Mouse (Mus musculus): ENCODE data around the gene Crb1. TPM values are rescaled to one million over a fixed set of nuclear protein-coding genes. Genes with fewer than 3 reads are reported as not detected.
A peak's percentile ranks its signal among the peaks of the same experiment; 100 is the strongest.
"Not testable (repeated sequence)": the region's sequence is repeated elsewhere in the genome, so short reads cannot be mapped to it uniquely, and the experiment has no call there.

Gene Crb1
- 3.5 and 4.0 TPM in 2 replicates for polyA plus RNA-seq (2016; fragmentation: Nextera tagmentation; extraction: Ambion mirVana)

GRCm38 (mm10) chr1:139376638-139377286 is at the start of gene Crb1:
Gene Crb1, minus strand, starts transcription at chr1:139377100.
- H3K4me2 ChIP-seq (replicated peaks): peak within 1 kb of the TSS; percentile 45
- peak; percentile 70 for ATAC-seq (ENCODE audit: low FRiP score, low read depth)
- WGBS: 11% methylated on average over 5 of the region's 5 CpGs
- H3K27ac ChIP-seq (replicated peaks): peak within 1 kb of the TSS; percentile 63
- no peaks in the 10 kb centered on the region for H3K9me3 ChIP-seq
- H3K9ac ChIP-seq (replicated peaks): 0 out of 2 replicates have a peak within 1 kb of the TSS, but pooled peaks have one; percentile 4
- peak within 1 kb of the TSS; percentile 30 for H3K4me3 ChIP-seq
- peaks cover 18% of the 10 kb centered on the region for H3K4me1 ChIP-seq
- no peaks in the 10 kb centered on the region for H3K36me3 ChIP-seq
- H3K27me3 ChIP-seq: peaks cover 7% of the 10 kb centered on the region; the same call in 1 of the 2 replicates

- Histone ChIP-seq H3K9me3 (no peaks in the 10 kb centered on the region), H3K4me1 (peaks cover 36% of the 10 kb centered on the region), H3K4me3 (peak overlapping the region; percentile 41), H3K4me2 (replicated peaks) (peak overlapping the region; percentile 63), H3K9ac (replicated peaks) (peak overlapping the region; percentile 44; the same call in 1 of the 2 replicates), H3K27ac (replicated peaks) (0 out of 2 replicates have a peak overlapping the region, but pooled peaks have one; percentile 39), H3K36me3 (peaks cover 10% of the 10 kb centered on the region), H3K27me3 (no peaks in the 10 kb centered on the region)
- WGBS: 34% methylated on average over 3 of the region's 3 CpGs
- ATAC-seq (ENCODE audit: low FRiP score, low read depth): no peak
Observed at GRCm38 (mm10) chr1:139425006-139425405, 48.1 kb upstream of the Crb1 start.

GRCm38 (mm10) chr1:139423931-139424330 is 47.0 kb upstream of the Crb1 start:
- Histone ChIP-seq H3K4me1 (peaks cover 36% of the 10 kb centered on the region), H3K27ac (replicated peaks) (no peak overlapping the region), H3K36me3 (peaks cover 4% of the 10 kb centered on the region), H3K27me3 (no peaks in the 10 kb centered on the region), H3K4me3 (peak overlapping the region; percentile 87), H3K9ac (replicated peaks) (peak overlapping the region; percentile 94), H3K4me2 (replicated peaks) (peak overlapping the region; percentile 72), H3K9me3 (no peaks in the 10 kb centered on the region)
- 65% methylated on average over 10 of the region's 10 CpGs for WGBS
- ATAC-seq (ENCODE audit: low FRiP score, low read depth): no peak

GRCm38 (mm10) chr1:139422941-139423340 is 46.0 kb upstream of the Crb1 start:
- peak overlapping the region; percentile 94 for H3K27ac ChIP-seq (replicated peaks)
- no peak for ATAC-seq (ENCODE audit: low FRiP score, low read depth)
- no peaks in the 10 kb centered on the region for H3K27me3 ChIP-seq
- peaks cover 36% of the 10 kb centered on the region for H3K4me1 ChIP-seq
- 34% methylated on average over 10 of the region's 10 CpGs for WGBS
- H3K9ac ChIP-seq (replicated peaks): peak overlapping the region; percentile 94
- no peaks in the 10 kb centered on the region for H3K9me3 ChIP-seq
- H3K36me3 ChIP-seq: 0 out of 2 replicates have a peak, but pooled peaks cover 3% of the 10 kb centered on the region
- H3K4me3 ChIP-seq: peak overlapping the region; percentile 87
- peak overlapping the region; percentile 72 for H3K4me2 ChIP-seq (replicated peaks)

GRCm38 (mm10) chr1:139421875-139422791 is 45.2 kb upstream of the Crb1 start, which contains the start of gene Zbtb41:
Gene Zbtb41, plus strand, starts transcription at chr1:139422288.
- H3K4me2 ChIP-seq (replicated peaks): peak within 1 kb of the TSS; percentile 72
- under 1% methylated on average over 61 of the region's 88 CpGs for WGBS

GRCm38 (mm10) chr1:139421521-139421874 is 44.6 kb upstream of the Crb1 start:
- Histone ChIP-seq H3K9me3 (no peaks in the 10 kb centered on the region), H3K4me3 (peak overlapping the region; percentile 87), H3K9ac (replicated peaks) (peak overlapping the region; percentile 94; the same call in 1 of the 2 replicates), H3K4me1 (peaks cover 31% of the 10 kb centered on the region), H3K27ac (replicated peaks) (peak overlapping the region; percentile 94; the same call in 1 of the 2 replicates), H3K36me3 (0 out of 2 replicates have a peak, but pooled peaks cover 3% of the 10 kb centered on the region), H3K4me2 (replicated peaks) (peak overlapping the region; percentile 72), H3K27me3 (no peaks in the 10 kb centered on the region)
- ATAC-seq (ENCODE audit: low FRiP score, low read depth): peak; percentile 14; the same call in 1 of the 2 replicates
- 6% methylated on average over 8 of the region's 8 CpGs for WGBS

More at GRCm38 (mm10) chr1:139421875-139422791, 45.2 kb upstream of the Crb1 start, which contains the start of gene Zbtb41:
- Histone ChIP-seq H3K9me3 (no peaks in the 10 kb centered on the region), H3K36me3 (0 out of 2 replicates have a peak, but pooled peaks cover 3% of the 10 kb centered on the region), H3K9ac (replicated peaks) (peak within 1 kb of the TSS; percentile 94), H3K27ac (replicated peaks) (peak within 1 kb of the TSS; percentile 94), H3K4me3 (peak within 1 kb of the TSS; percentile 87), H3K4me1 (peaks cover 35% of the 10 kb centered on the region), H3K27me3 (no peaks in the 10 kb centered on the region)
- ATAC-seq (ENCODE audit: low FRiP score, low read depth): peak; percentile 94

- H3K36me3 ChIP-seq: no peaks in the 10 kb centered on the region
- no peak overlapping the region for H3K27ac ChIP-seq (replicated peaks)
- no peaks in the 10 kb centered on the region for H3K27me3 ChIP-seq
- H3K9me3 ChIP-seq: no peaks in the 10 kb centered on the region
- no peak overlapping the region for H3K4me2 ChIP-seq (replicated peaks)
- no peak for ATAC-seq (ENCODE audit: low FRiP score, low read depth)
- H3K4me3 ChIP-seq: no peak overlapping the region
- 92% methylated on average over 3 of the region's 3 CpGs for WGBS
- H3K4me1 ChIP-seq: no peaks in the 10 kb centered on the region
- H3K9ac ChIP-seq (replicated peaks): no peak overlapping the region
Observed at GRCm38 (mm10) chr1:139413465-139413864, 36.6 kb upstream of the Crb1 start.

- not testable (repeated sequence) for H3K27me3 ChIP-seq; H3K4me3 ChIP-seq; H3K27ac ChIP-seq (replicated peaks); H3K9me3 ChIP-seq; H3K4me2 ChIP-seq (replicated peaks); H3K4me1 ChIP-seq; H3K36me3 ChIP-seq; H3K9ac ChIP-seq (replicated peaks); ATAC-seq (ENCODE audit: low FRiP score, low read depth)
- WGBS: 83% methylated on average over 2 of the region's 2 CpGs
Observed at GRCm38 (mm10) chr1:139412365-139412764, 35.5 kb upstream of the Crb1 start.

GRCm38 (mm10) chr1:139407701-139408100 is 30.8 kb upstream of the Crb1 start:
- 62% methylated on average over 5 of the region's 5 CpGs for WGBS
- ATAC-seq (ENCODE audit: low FRiP score, low read depth): no peak

GRCm38 (mm10) chr1:139405766-139406165 is 28.9 kb upstream of the Crb1 start:
- H3K27me3 ChIP-seq: no peaks in the 10 kb centered on the region
- H3K9ac ChIP-seq (replicated peaks): no peak overlapping the region
- H3K9me3 ChIP-seq: no peaks in the 10 kb centered on the region
- H3K4me2 ChIP-seq (replicated peaks): no peak overlapping the region
- no peak for ATAC-seq (ENCODE audit: low FRiP score, low read depth)
- no peaks in the 10 kb centered on the region for H3K36me3 ChIP-seq
- no peaks in the 10 kb centered on the region for H3K4me1 ChIP-seq
- no peak overlapping the region for H3K4me3 ChIP-seq
- H3K27ac ChIP-seq (replicated peaks): no peak overlapping the region

More at GRCm38 (mm10) chr1:139407701-139408100, 30.8 kb upstream of the Crb1 start:
- H3K4me3 ChIP-seq: no peak overlapping the region
- H3K4me1 ChIP-seq: no peaks in the 10 kb centered on the region
- H3K4me2 ChIP-seq (replicated peaks): no peak overlapping the region
- H3K27ac ChIP-seq (replicated peaks): no peak overlapping the region
- H3K9me3 ChIP-seq: no peaks in the 10 kb centered on the region
- no peaks in the 10 kb centered on the region for H3K27me3 ChIP-seq
- H3K9ac ChIP-seq (replicated peaks): no peak overlapping the region
- H3K36me3 ChIP-seq: no peaks in the 10 kb centered on the region

- no peak for ATAC-seq (ENCODE audit: low FRiP score, low read depth)
- Histone ChIP-seq H3K9me3 (no peaks in the 10 kb centered on the region), H3K27ac (replicated peaks) (no peak overlapping the region), H3K9ac (replicated peaks) (no peak overlapping the region), H3K36me3 (no peaks in the 10 kb centered on the region), H3K4me3 (no peak overlapping the region), H3K27me3 (no peaks in the 10 kb centered on the region), H3K4me2 (replicated peaks) (no peak overlapping the region), H3K4me1 (no peaks in the 10 kb centered on the region)
- 69% methylated on average over 1 of the region's 1 CpGs for WGBS
Observed at GRCm38 (mm10) chr1:139396589-139396988, 19.7 kb upstream of the Crb1 start.

- H3K4me3 ChIP-seq: no peak overlapping the region
- H3K27ac ChIP-seq (replicated peaks): no peak overlapping the region
- H3K36me3 ChIP-seq: no peaks in the 10 kb centered on the region
- 54% methylated on average over 2 of the region's 2 CpGs for WGBS
- no peak overlapping the region for H3K9ac ChIP-seq (replicated peaks)
- no peaks in the 10 kb centered on the region for H3K9me3 ChIP-seq
- no peak for ATAC-seq (ENCODE audit: low FRiP score, low read depth)
- H3K4me1 ChIP-seq: no peaks in the 10 kb centered on the region
- H3K27me3 ChIP-seq: no peaks in the 10 kb centered on the region
- H3K4me2 ChIP-seq (replicated peaks): no peak overlapping the region
Observed at GRCm38 (mm10) chr1:139391747-139392146, 14.8 kb upstream of the Crb1 start.
